Mouse (Mus musculus): ENCODE measurements around the gene Cenpb. TPM values are rescaled to one million over a fixed set of nuclear protein-coding genes. Genes with fewer than 3 reads are reported as not detected.

Gene Cenpb
- polyA plus RNA-seq, 1 experiment from 2014 or later, result 12.6 TPM

GRCm38 (mm10) chr2:131191005-131191390 is 11.1 kb upstream of the Cenpb start:
- H3K9ac ChIP-seq, result no peak overlapping the region

GRCm38 (mm10) chr2:131190344-131191004 is 10.6 kb upstream of the Cenpb start:
- no peak overlapping the region for H3K4me3 ChIP-seq
- H3K9me3 ChIP-seq, result no peaks in the 10 kb centered on the region
- no peak overlapping the region; the same call in 1 of the 2 replicates for H3K4me2 ChIP-seq (replicated peaks)
- H3K36me3 ChIP-seq, result peaks cover 44% of the 10 kb centered on the region
- no peak overlapping the region for H3K9ac ChIP-seq
- ATAC-seq (ENCODE audit: insufficient number of reproducible peaks, insufficient read depth, low FRiP score, low TSS enrichment), result peak; percentile 30; the same call in 1 of the 2 replicates
- H3K27me3 ChIP-seq, result 0 out of 2 replicates have a peak, but pooled peaks cover 4% of the 10 kb centered on the region
- peaks cover 35% of the 10 kb centered on the region for H3K4me1 ChIP-seq
- WGBS, result 27% methylated on average over 10 of the region's 10 CpGs
- H3K27ac ChIP-seq, result peak overlapping the region; percentile 69

More at GRCm38 (mm10) chr2:131191005-131191390, 11.1 kb upstream of the Cenpb start:
- no peaks in the 10 kb centered on the region for H3K27me3 ChIP-seq
- WGBS, result 67% methylated on average over 7 of the region's 7 CpGs
- no peak for ATAC-seq (ENCODE audit: insufficient number of reproducible peaks, insufficient read depth, low FRiP score, low TSS enrichment)
- no peak overlapping the region for H3K4me2 ChIP-seq (replicated peaks)
- H3K36me3 ChIP-seq, result peaks cover 46% of the 10 kb centered on the region
- no peak overlapping the region for H3K27ac ChIP-seq
- H3K4me1 ChIP-seq, result peaks cover 35% of the 10 kb centered on the region
- no peaks in the 10 kb centered on the region for H3K9me3 ChIP-seq
- H3K4me3 ChIP-seq, result no peak overlapping the region

- Histone ChIP-seq H3K9me3 (no peaks in the 10 kb centered on the region), H3K36me3 (peaks cover 37% of the 10 kb centered on the region), H3K4me3 (no peak overlapping the region), H3K27ac (peak overlapping the region; percentile 69), H3K4me2 (replicated peaks) (peak overlapping the region; percentile 3; the same call in 1 of the 2 replicates), H3K9ac (no peak overlapping the region), H3K27me3 (0 out of 2 replicates have a peak, but pooled peaks cover 4% of the 10 kb centered on the region), H3K4me1 (peaks cover 35% of the 10 kb centered on the region)
- ATAC-seq (ENCODE audit: insufficient number of reproducible peaks, insufficient read depth, low FRiP score, low TSS enrichment), result no peak
- 46% methylated on average over 5 of the region's 5 CpGs for WGBS
Measured at GRCm38 (mm10) chr2:131189521-131190309, 9.8 kb upstream of the Cenpb start.

GRCm38 (mm10) chr2:131188311-131188710 is 8.4 kb upstream of the Cenpb start:
- Histone ChIP-seq H3K27me3 (0 out of 2 replicates have a peak, but pooled peaks cover 4% of the 10 kb centered on the region), H3K4me1 (peaks cover 35% of the 10 kb centered on the region), H3K9me3 (no peaks in the 10 kb centered on the region), H3K27ac (no peak overlapping the region), H3K36me3 (peaks cover 23% of the 10 kb centered on the region), H3K4me3 (no peak overlapping the region), H3K9ac (no peak overlapping the region), H3K4me2 (replicated peaks) (peak overlapping the region; percentile 83)
- WGBS, result 94% methylated on average over 5 of the region's 5 CpGs
- no peak for ATAC-seq (ENCODE audit: insufficient number of reproducible peaks, insufficient read depth, low FRiP score, low TSS enrichment)

- no peaks in the 10 kb centered on the region for H3K9me3 ChIP-seq
- peak overlapping the region; percentile 83 for H3K4me2 ChIP-seq (replicated peaks)
- H3K36me3 ChIP-seq, result peaks cover 15% of the 10 kb centered on the region
- H3K27me3 ChIP-seq, result 0 out of 2 replicates have a peak, but pooled peaks cover 4% of the 10 kb centered on the region
- no peak overlapping the region for H3K27ac ChIP-seq
- peaks cover 35% of the 10 kb centered on the region for H3K4me1 ChIP-seq
- H3K9ac ChIP-seq, result peak overlapping the region; percentile 71; the same call in 1 of the 2 replicates
- 20% methylated on average over 3 of the region's 3 CpGs for WGBS
- ATAC-seq (ENCODE audit: insufficient number of reproducible peaks, insufficient read depth, low FRiP score, low TSS enrichment), result no peak
- H3K4me3 ChIP-seq, result peak overlapping the region; percentile 63
Measured at GRCm38 (mm10) chr2:131187602-131187922, 7.7 kb upstream of the Cenpb start.

GRCm38 (mm10) chr2:131186771-131187601 is 7.1 kb upstream of the Cenpb start, which contains the start of the genes Cdc25b and Spef1:
Cdc25b (plus strand) TSS chr2:131186949.
Spef1 (minus strand) TSS chr2:131187282.
- Histone ChIP-seq H3K9ac (peak within 1 kb of the TSS; percentile 71), H3K4me1 (peaks cover 35% of the 10 kb centered on the region), H3K4me2 (replicated peaks) (peak within 1 kb of the TSS; percentile 83), H3K36me3 (peaks cover 12% of the 10 kb centered on the region; the same call in 1 of the 2 replicates), H3K27ac (peak within 1 kb of the TSS; percentile 77), H3K4me3 (peak within 1 kb of the TSS; percentile 63), H3K27me3 (0 out of 2 replicates have a peak, but pooled peaks cover 4% of the 10 kb centered on the region), H3K9me3 (no peaks in the 10 kb centered on the region)
- peak; percentile 85 for ATAC-seq (ENCODE audit: insufficient number of reproducible peaks, insufficient read depth, low FRiP score, low TSS enrichment)
- under 1% methylated on average over 34 of the region's 43 CpGs for WGBS

- Histone ChIP-seq H3K4me2 (replicated peaks) (peak overlapping the region; percentile 83), H3K4me3 (peak overlapping the region; percentile 63), H3K9ac (peak overlapping the region; percentile 71), H3K36me3 (peaks cover 6% of the 10 kb centered on the region; the same call in 1 of the 2 replicates), H3K27me3 (0 out of 2 replicates have a peak, but pooled peaks cover 4% of the 10 kb centered on the region), H3K4me1 (peaks cover 35% of the 10 kb centered on the region), H3K27ac (peak overlapping the region; percentile 12; the same call in 1 of the 2 replicates), H3K9me3 (no peaks in the 10 kb centered on the region)
- ATAC-seq (ENCODE audit: insufficient number of reproducible peaks, insufficient read depth, low FRiP score, low TSS enrichment), result peak; percentile 37; the same call in 1 of the 2 replicates
- 2% methylated on average over 14 of the region's 14 CpGs for WGBS
Measured at GRCm38 (mm10) chr2:131186343-131186742, 6.5 kb upstream of the Cenpb start.

- Histone ChIP-seq H3K27ac (peak overlapping the region; percentile 84), H3K9ac (peak overlapping the region; percentile 88), H3K9me3 (no peaks in the 10 kb centered on the region), H3K4me1 (peaks cover 36% of the 10 kb centered on the region), H3K27me3 (no peaks in the 10 kb centered on the region), H3K4me2 (replicated peaks) (peak overlapping the region; percentile 99), H3K36me3 (peaks cover 11% of the 10 kb centered on the region; the same call in 1 of the 2 replicates), H3K4me3 (peak overlapping the region; percentile 79)
- ATAC-seq (ENCODE audit: insufficient number of reproducible peaks, insufficient read depth, low FRiP score, low TSS enrichment), result peak; percentile 29; the same call in 1 of the 2 replicates
- 1% methylated on average over 67 of the region's 67 CpGs for WGBS
Measured at GRCm38 (mm10) chr2:131179246-131179886, 501 bp downstream of the Cenpb start.

- no peak for ATAC-seq (ENCODE audit: insufficient number of reproducible peaks, insufficient read depth, low FRiP score, low TSS enrichment)
- H3K4me3 ChIP-seq, result peak overlapping the region; percentile 79
- H3K9ac ChIP-seq, result peak overlapping the region; percentile 88
- 37% methylated on average over 26 of the region's 26 CpGs for WGBS
- H3K9me3 ChIP-seq, result no peaks in the 10 kb centered on the region
- H3K36me3 ChIP-seq, result peaks cover 11% of the 10 kb centered on the region; the same call in 1 of the 2 replicates
- peak overlapping the region; percentile 99 for H3K4me2 ChIP-seq (replicated peaks)
- H3K4me1 ChIP-seq, result peaks cover 41% of the 10 kb centered on the region
- H3K27me3 ChIP-seq, result peaks cover 4% of the 10 kb centered on the region; the same call in 1 of the 2 replicates
- peak overlapping the region; percentile 84 for H3K27ac ChIP-seq
Measured at GRCm38 (mm10) chr2:131178828-131179245, 1.0 kb downstream of the Cenpb start.

GRCm38 (mm10) chr2:131177932-131178331 is 1.9 kb downstream of the Cenpb start:
- 85% methylated on average over 9 of the region's 9 CpGs for WGBS
- Histone ChIP-seq H3K4me1 (peaks cover 41% of the 10 kb centered on the region), H3K27ac (no peak overlapping the region), H3K4me2 (replicated peaks) (peak overlapping the region; percentile 99), H3K27me3 (peaks cover 13% of the 10 kb centered on the region), H3K36me3 (peaks cover 11% of the 10 kb centered on the region; the same call in 1 of the 2 replicates), H3K9ac (peak overlapping the region; percentile 88), H3K4me3 (peak overlapping the region; percentile 79), H3K9me3 (no peaks in the 10 kb centered on the region)
- no peak for ATAC-seq (ENCODE audit: insufficient number of reproducible peaks, insufficient read depth, low FRiP score, low TSS enrichment)

Data from embryonic facial prominence, embryonic 12.5 days (tissue).